Mouse (Mus musculus): ENCODE data around the gene Sf3a2. TPM values are rescaled to one million over a fixed set of nuclear protein-coding genes. Genes with fewer than 3 reads are reported as not detected.

Gene Sf3a2
- polyA plus RNA-seq, 1 experiment from 2014 or later: 38.3 TPM

GRCm38 (mm10) chr10:80758651-80759050 is 39.3 kb upstream of the Sf3a2 start:
- no peak for ATAC-seq (replicated peaks; ENCODE audit: insufficient number of reproducible peaks, insufficient read depth, low FRiP score, low read depth)
- Histone ChIP-seq H3K27ac (peak overlapping the region; percentile 87), H3K36me3 (no peaks in the 10 kb centered on the region), H3K9me3 (replicated peaks) (no peaks in the 10 kb centered on the region), H3K4me2 (no peak overlapping the region), H3K9ac (0 out of 2 replicates have a peak overlapping the region, but pooled peaks have one; percentile 5), H3K4me3 (no peak overlapping the region), H3K27me3 (no peaks in the 10 kb centered on the region), H3K4me1 (replicated peaks) (peaks cover 75% of the 10 kb centered on the region)
- WGBS: 54% methylated on average over 7 of the region's 7 CpGs

GRCm38 (mm10) chr10:80760596-80761524 is 37.1 kb upstream of the Sf3a2 start:
- Histone ChIP-seq H3K27me3 (no peaks in the 10 kb centered on the region), H3K36me3 (peaks cover 11% of the 10 kb centered on the region; the same call in 1 of the 2 replicates), H3K4me1 (replicated peaks) (peaks cover 75% of the 10 kb centered on the region), H3K9me3 (replicated peaks) (no peaks in the 10 kb centered on the region), H3K9ac (no peak overlapping the region), H3K4me3 (no peak overlapping the region), H3K27ac (peak overlapping the region; percentile 46), H3K4me2 (peak overlapping the region; percentile 2; the same call in 1 of the 2 replicates)
- ATAC-seq (replicated peaks; ENCODE audit: insufficient number of reproducible peaks, insufficient read depth, low FRiP score, low read depth): no peak
- WGBS: 70% methylated on average over 4 of the region's 4 CpGs

GRCm38 (mm10) chr10:80761821-80762220 is 36.2 kb upstream of the Sf3a2 start:
- Histone ChIP-seq H3K27me3 (no peaks in the 10 kb centered on the region), H3K9me3 (replicated peaks) (no peaks in the 10 kb centered on the region), H3K27ac (no peak overlapping the region), H3K4me1 (replicated peaks) (peaks cover 74% of the 10 kb centered on the region), H3K4me3 (no peak overlapping the region), H3K9ac (no peak overlapping the region), H3K4me2 (no peak overlapping the region), H3K36me3 (peaks cover 19% of the 10 kb centered on the region; the same call in 1 of the 2 replicates)
- WGBS: 61% methylated on average over 3 of the region's 3 CpGs
- no peak for ATAC-seq (replicated peaks; ENCODE audit: insufficient number of reproducible peaks, insufficient read depth, low FRiP score, low read depth)

GRCm38 (mm10) chr10:80763502-80763901 is 34.5 kb upstream of the Sf3a2 start:
- Histone ChIP-seq H3K27me3 (no peaks in the 10 kb centered on the region), H3K4me1 (replicated peaks) (peaks cover 58% of the 10 kb centered on the region), H3K4me2 (no peak overlapping the region), H3K9me3 (replicated peaks) (no peaks in the 10 kb centered on the region), H3K27ac (no peak overlapping the region), H3K9ac (no peak overlapping the region), H3K4me3 (no peak overlapping the region), H3K36me3 (peaks cover 33% of the 10 kb centered on the region)
- 83% methylated on average over 2 of the region's 2 CpGs for WGBS
- ATAC-seq (replicated peaks; ENCODE audit: insufficient number of reproducible peaks, insufficient read depth, low FRiP score, low read depth): no peak

- peak overlapping the region; percentile 17; the same call in 1 of the 2 replicates for H3K27ac ChIP-seq
- peaks cover 40% of the 10 kb centered on the region for H3K4me1 ChIP-seq (replicated peaks)
- no peak for ATAC-seq (replicated peaks; ENCODE audit: insufficient number of reproducible peaks, insufficient read depth, low FRiP score, low read depth)
- no peaks in the 10 kb centered on the region for H3K27me3 ChIP-seq
- no peak overlapping the region for H3K4me3 ChIP-seq
- no peak overlapping the region for H3K4me2 ChIP-seq
- H3K9ac ChIP-seq: no peak overlapping the region
- no peaks in the 10 kb centered on the region for H3K9me3 ChIP-seq (replicated peaks)
- peaks cover 53% of the 10 kb centered on the region for H3K36me3 ChIP-seq
- 61% methylated on average over 2 of the region's 2 CpGs for WGBS
Measured at GRCm38 (mm10) chr10:80765746-80766145, 32.3 kb upstream of the Sf3a2 start.

DNA sequence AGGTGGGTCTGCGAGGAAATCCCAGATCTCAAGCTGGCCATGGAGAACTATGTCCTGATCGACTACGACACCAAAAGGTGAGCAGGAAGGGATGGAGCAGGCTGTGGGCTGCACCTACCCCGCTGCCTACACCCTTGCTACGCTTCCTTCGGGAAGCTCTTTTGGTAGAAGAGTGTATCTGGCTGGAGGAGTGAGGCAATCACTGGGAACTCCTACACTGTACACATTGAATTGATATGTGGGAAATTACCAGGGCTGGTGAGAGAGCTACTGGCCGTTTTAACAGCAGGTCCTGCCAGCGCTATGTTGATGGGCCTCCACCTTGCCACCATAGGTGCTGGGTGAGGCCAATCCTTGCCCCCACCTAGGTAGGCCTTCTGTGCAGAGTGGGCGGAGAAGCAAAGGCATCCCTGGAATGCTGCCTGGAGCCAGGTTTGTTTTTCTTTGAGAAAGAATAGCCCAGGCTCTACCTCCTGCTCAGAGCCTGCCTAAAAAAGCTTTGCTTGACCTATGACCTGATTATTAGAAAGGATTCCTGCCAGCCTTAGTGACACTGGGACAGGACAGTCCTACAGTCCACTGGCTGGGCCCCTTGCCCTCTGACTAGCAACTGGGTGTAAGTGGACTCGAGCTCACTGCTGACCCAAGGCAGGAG is 31.7 kb upstream of the Sf3a2 start:
- Histone ChIP-seq H3K27ac (peak overlapping the region; percentile 17), H3K4me1 (replicated peaks) (peaks cover 35% of the 10 kb centered on the region), H3K27me3 (no peaks in the 10 kb centered on the region), H3K9me3 (replicated peaks) (no peaks in the 10 kb centered on the region), H3K36me3 (peaks cover 59% of the 10 kb centered on the region), H3K9ac (no peak overlapping the region), H3K4me3 (no peak overlapping the region), H3K4me2 (no peak overlapping the region)
- WGBS: 73% methylated on average over 10 of the region's 10 CpGs
- ATAC-seq (replicated peaks; ENCODE audit: insufficient number of reproducible peaks, insufficient read depth, low FRiP score, low read depth): no peak

- WGBS: 85% methylated on average over 6 of the region's 6 CpGs
- no peak for ATAC-seq (replicated peaks; ENCODE audit: insufficient number of reproducible peaks, insufficient read depth, low FRiP score, low read depth)
- Histone ChIP-seq H3K27ac (no peak overlapping the region), H3K4me1 (replicated peaks) (peaks cover 31% of the 10 kb centered on the region), H3K9me3 (replicated peaks) (no peaks in the 10 kb centered on the region), H3K36me3 (peaks cover 78% of the 10 kb centered on the region), H3K4me2 (no peak overlapping the region), H3K4me3 (no peak overlapping the region), H3K27me3 (no peaks in the 10 kb centered on the region), H3K9ac (no peak overlapping the region)
Measured at GRCm38 (mm10) chr10:80768365-80768764, 29.6 kb upstream of the Sf3a2 start.

DNA sequence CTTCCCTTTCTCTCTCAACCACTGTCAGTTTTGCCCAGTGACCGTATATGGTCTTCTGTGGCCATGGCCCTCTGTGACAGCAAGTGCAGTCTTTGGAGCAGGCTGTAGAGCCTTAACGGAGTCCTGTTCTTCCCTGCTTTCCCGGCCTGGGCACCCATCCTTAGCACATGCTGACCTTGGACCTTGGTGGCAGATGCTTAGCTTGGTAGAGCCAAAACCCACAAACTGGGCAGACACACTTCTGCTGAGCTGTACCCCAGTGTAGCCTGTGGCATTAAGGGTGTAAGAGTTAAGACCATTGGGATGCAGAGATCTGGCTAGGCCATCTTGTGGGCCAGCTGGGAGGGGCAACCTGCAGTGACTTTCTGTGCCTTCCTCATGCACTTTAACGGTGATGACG is 24.2 kb upstream of the Sf3a2 start:
- Histone ChIP-seq H3K27me3 (no peaks in the 10 kb centered on the region), H3K36me3 (peaks cover 71% of the 10 kb centered on the region), H3K9me3 (replicated peaks) (no peaks in the 10 kb centered on the region), H3K4me3 (no peak overlapping the region), H3K27ac (peak overlapping the region; percentile 93), H3K4me1 (replicated peaks) (peaks cover 53% of the 10 kb centered on the region), H3K9ac (no peak overlapping the region), H3K4me2 (peak overlapping the region; percentile 7; the same call in 1 of the 2 replicates)
- ATAC-seq (replicated peaks; ENCODE audit: insufficient number of reproducible peaks, insufficient read depth, low FRiP score, low read depth): no peak
- 49% methylated on average over 5 of the region's 5 CpGs for WGBS

DNA sequence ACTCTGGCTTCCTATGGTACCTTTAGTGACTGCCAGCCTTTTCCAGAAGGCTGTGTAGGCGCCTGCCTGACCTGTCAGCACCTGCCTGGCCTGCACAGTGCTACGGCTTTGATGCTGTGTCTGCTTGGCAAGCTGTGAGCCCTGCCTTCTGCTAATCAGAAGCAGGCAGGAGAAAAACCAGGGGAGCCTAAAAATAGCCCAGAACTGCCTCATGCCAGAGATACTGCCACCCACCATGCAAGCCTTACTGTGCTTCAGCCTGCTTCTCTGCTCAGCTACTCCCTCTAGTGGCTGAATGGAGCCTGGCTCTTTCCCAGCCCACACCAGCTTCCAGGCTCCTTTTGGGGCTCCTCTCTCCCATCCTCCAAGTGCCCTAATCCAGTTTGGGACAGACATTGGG is 23.4 kb upstream of the Sf3a2 start:
- Histone ChIP-seq H3K27ac (peak overlapping the region; percentile 93), H3K9ac (no peak overlapping the region), H3K9me3 (replicated peaks) (no peaks in the 10 kb centered on the region), H3K27me3 (no peaks in the 10 kb centered on the region), H3K36me3 (peaks cover 73% of the 10 kb centered on the region), H3K4me3 (no peak overlapping the region), H3K4me2 (no peak overlapping the region), H3K4me1 (replicated peaks) (peaks cover 49% of the 10 kb centered on the region)
- peak; percentile 96 for ATAC-seq (replicated peaks; ENCODE audit: insufficient number of reproducible peaks, insufficient read depth, low FRiP score, low read depth)
- WGBS: 13% methylated on average over 2 of the region's 2 CpGs

DNA sequence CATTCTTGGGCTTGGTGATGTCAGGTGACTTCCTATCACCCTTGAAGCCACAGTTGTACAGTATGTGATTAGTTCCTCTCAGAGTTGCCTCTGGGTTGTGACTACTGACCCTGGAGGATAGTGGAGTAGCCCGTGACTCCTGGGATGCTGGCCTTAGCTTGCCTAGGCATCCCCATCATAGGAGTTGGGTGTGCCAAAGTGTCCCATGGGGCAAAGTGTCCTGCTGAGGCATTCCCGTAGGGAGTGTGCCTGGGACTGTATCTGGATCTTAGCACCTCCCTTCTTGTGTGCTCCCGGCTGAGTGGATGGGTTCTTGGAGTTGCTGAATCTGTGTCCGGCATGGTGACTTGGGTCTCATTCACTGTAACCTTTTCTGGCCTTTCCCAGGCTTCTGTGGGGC is 23.0 kb upstream of the Sf3a2 start:
- H3K4me2 ChIP-seq: no peak overlapping the region
- no peak overlapping the region for H3K4me3 ChIP-seq
- no peaks in the 10 kb centered on the region for H3K27me3 ChIP-seq
- no peak overlapping the region; the same call in 1 of the 2 replicates for H3K9ac ChIP-seq
- peak; percentile 8 for ATAC-seq (replicated peaks; ENCODE audit: insufficient number of reproducible peaks, insufficient read depth, low FRiP score, low read depth)
- no peaks in the 10 kb centered on the region for H3K9me3 ChIP-seq (replicated peaks)
- 50% methylated on average over 4 of the region's 4 CpGs for WGBS
- peak overlapping the region; percentile 54 for H3K27ac ChIP-seq
- peaks cover 73% of the 10 kb centered on the region for H3K36me3 ChIP-seq
- H3K4me1 ChIP-seq (replicated peaks): peaks cover 49% of the 10 kb centered on the region

- H3K27me3 ChIP-seq: no peaks in the 10 kb centered on the region
- ATAC-seq (replicated peaks; ENCODE audit: insufficient number of reproducible peaks, insufficient read depth, low FRiP score, low read depth): no peak
- H3K4me3 ChIP-seq: no peak overlapping the region
- peak overlapping the region; percentile 13; the same call in 1 of the 2 replicates for H3K9ac ChIP-seq
- 50% methylated on average over 4 of the region's 4 CpGs for WGBS
- peaks cover 49% of the 10 kb centered on the region for H3K4me1 ChIP-seq (replicated peaks)
- H3K27ac ChIP-seq: peak overlapping the region; percentile 54
- no peaks in the 10 kb centered on the region for H3K9me3 ChIP-seq (replicated peaks)
- no peak overlapping the region for H3K4me2 ChIP-seq
- peaks cover 73% of the 10 kb centered on the region for H3K36me3 ChIP-seq
Measured at GRCm38 (mm10) chr10:80775731-80776130, 22.3 kb upstream of the Sf3a2 start.
